Mouse (Mus musculus) hindbrain, postnatal 0 days (tissue): Measurements from ENCODE around the gene Foxf2. TPM values are rescaled to one million over a fixed set of nuclear protein-coding genes. Genes with fewer than 3 reads are reported as not detected.
A peak's percentile ranks its signal among the peaks of the same experiment; 100 is the strongest.

ENCODE experiments used
- ATAC-seq: fragments of 200-750 bp; cut with Nextera tagmentation; 2 replicates; pipeline ENCODE4 v1.8.0; 2017; ENCODE audit warnings: mild to moderate bottlenecking, moderate TSS enrichment, moderate library complexity
- DNase-seq: peaks from one replicate; pipeline ENCODE4 v3.0.0-alpha.2; 2015; ENCODE audit warnings: low spot score
- H3K27ac ChIP-seq: fragments of 300-500 bp; sonication (generic); 2 replicates; pipeline ENCODE4 v1.5.1; 2014; ENCODE audit warnings: mild to moderate bottlenecking
- H3K27me3 ChIP-seq: fragments of 300-500 bp; sonication (generic); 2 replicates; pipeline ENCODE4 v1.6.1; 2014; ENCODE audit warnings: low read length, mixed read lengths; ENCODE audit not compliant: insufficient read depth
- H3K36me3 ChIP-seq: fragments of 300-500 bp; sonication (generic); 2 replicates; pipeline ENCODE4 v1.6.1; 2014; ENCODE audit warnings: low read length, mixed read lengths; ENCODE audit not compliant: insufficient read depth
- H3K4me1 ChIP-seq: fragments of 300-500 bp; sonication (generic); 2 replicates; pipeline ENCODE4 v1.6.1; 2014; ENCODE audit warnings: antibody characterized with exemption, low read length, mixed read lengths; ENCODE audit not compliant: insufficient read depth
- H3K4me2 ChIP-seq: fragments of 300-500 bp; sonication (generic); 2 replicates; pipeline ENCODE4 v1.6.1; 2014; ENCODE audit warnings: low read depth, mild to moderate bottlenecking, low read length, moderate library complexity, mixed read lengths
- H3K4me3 ChIP-seq: fragments of 300-500 bp; sonication (generic); 2 replicates; pipeline ENCODE4 v1.5.1; 2014; ENCODE audit warnings: low read length
- H3K9ac ChIP-seq: fragments of 300-500 bp; sonication (generic); replicated peaks from 2 replicates; pipeline ENCODE4 v1.6.1; 2014; ENCODE audit warnings: mild to moderate bottlenecking, low read length, moderate library complexity, mixed read lengths
- H3K9me3 ChIP-seq: fragments of 300-500 bp; sonication (generic); 2 replicates; pipeline ENCODE4 v1.6.1; 2016; ENCODE audit warnings: low read length, mixed read lengths
- CTCF ChIP-seq: IDR thresholded peaks from 2 replicates; pipeline ENCODE4 v1.5.1; 2016; ENCODE audit warnings: antibody characterized with exemption, control low read depth, low read depth
- WGBS: fragments of 180-500 bp; shearing (Covaris S2); extraction: QIAGEN DNeasy Blood & Tissue Kit; methylation state at CpG from one replicate; pipeline ENCODE4 v1.1.7; 2014; 5-methylcytosine and 5-hydroxymethylcytosine counted together
- microRNA-seq, 2 experiments: library from miRNA; unstranded; fragments of <30 nt; microRNA quantifications; one replicate each; pipeline ENCODE4; 2016
- polyA plus RNA-seq: library from polyadenylated mRNA; unstranded; fragments of >200 nt; fragmentation: Nextera tagmentation; extraction: Ambion mirVana; gene quantifications from 2 replicates; pipeline ENCODE4 v1.2.1, GENCODE M21; 2015
- total RNA-seq: library from RNA; depleted of rRNA; stranded (reverse); fragments of >200 nt; gene quantifications from 2 replicates; pipeline ENCODE4 v1.2.3, GENCODE M21; 2014; rRNA removed

The Foxf2 gene
- total and polyA plus RNA-seq, 2 experiments from 2014 or later: 5.5 to 6.0 TPM

- 44% methylated on average over 6 of the region's 6 CpGs for WGBS
- DNase-seq: no peak
These were observed 39.8 kb downstream of the Foxf2 start for GRCm38 (mm10) chr13:31665376-31665775.

DNA sequence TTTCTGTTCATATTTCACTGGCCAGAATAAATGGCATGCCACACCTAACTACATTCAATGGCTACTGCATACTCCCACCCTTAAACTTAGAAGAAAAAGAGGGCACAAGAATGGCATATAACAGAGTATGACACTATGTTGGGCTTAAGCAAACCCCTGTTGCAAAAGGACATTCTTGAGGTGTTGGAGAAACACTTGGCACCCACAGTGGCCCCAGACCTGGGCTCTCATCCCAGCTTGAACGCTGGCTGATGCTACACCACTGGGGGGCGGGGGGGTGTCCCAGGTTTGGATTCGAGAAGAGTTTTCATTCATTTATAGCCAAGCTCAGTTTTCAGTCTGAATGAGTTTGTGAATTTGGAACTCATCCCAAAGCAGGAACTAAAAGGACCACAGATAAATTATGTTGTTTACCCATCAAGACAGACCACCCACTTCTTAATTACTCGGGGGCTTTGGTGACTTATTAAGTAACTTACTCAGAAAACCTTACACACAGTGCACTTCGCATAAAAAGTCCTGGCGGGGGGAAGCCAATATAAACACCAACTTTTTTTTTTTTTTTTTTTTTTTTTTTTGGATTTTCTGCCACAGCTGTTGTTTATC is 42.4 kb downstream of the Foxf2 start:
- Histone ChIP-seq H3K9me3 (no peaks in the 10 kb centered on the region), H3K9ac (no peak overlapping the region), H3K4me2 (no peak overlapping the region), H3K4me1 (no peaks in the 10 kb centered on the region), H3K27me3 (no peaks in the 10 kb centered on the region), H3K4me3 (no peak overlapping the region), H3K36me3 (no peaks in the 10 kb centered on the region), H3K27ac (no peak overlapping the region)
- WGBS: 51% methylated on average over 6 of the region's 6 CpGs
- peak; percentile 32; the same call in 1 of the 2 replicates for ATAC-seq
- peak; percentile 42 for DNase-seq
- TF ChIP-seq CTCF: no peak

More at GRCm38 (mm10) chr13:31665376-31665775, 39.8 kb downstream of the Foxf2 start:
- no peak overlapping the region for H3K4me3 ChIP-seq
- TF ChIP-seq CTCF: no peak
- ATAC-seq: no peak
- H3K4me2 ChIP-seq: no peak overlapping the region
- no peaks in the 10 kb centered on the region for H3K9me3 ChIP-seq
- H3K27ac ChIP-seq: no peak overlapping the region
- H3K9ac ChIP-seq: no peak overlapping the region
- no peaks in the 10 kb centered on the region for H3K27me3 ChIP-seq
- no peaks in the 10 kb centered on the region for H3K4me1 ChIP-seq
- H3K36me3 ChIP-seq: no peaks in the 10 kb centered on the region

GRCm38 (mm10) chr13:31672093-31672492 is 46.5 kb downstream of the Foxf2 start:
- Histone ChIP-seq H3K4me1 (no peaks in the 10 kb centered on the region), H3K9me3 (no peaks in the 10 kb centered on the region), H3K27me3 (no peaks in the 10 kb centered on the region), H3K4me3 (no peak overlapping the region), H3K4me2 (no peak overlapping the region), H3K9ac (no peak overlapping the region), H3K27ac (no peak overlapping the region), H3K36me3 (no peaks in the 10 kb centered on the region)
- 49% methylated on average over 3 of the region's 3 CpGs for WGBS
- no peak for TF ChIP-seq CTCF
- no peak for DNase-seq
- peak; percentile 35; the same call in 1 of the 2 replicates for ATAC-seq

Small RNA genes within 50 kb of the gene (microRNA-seq; reads per million reads assigned to microRNA genes)
- gene Gm27516: 0 reads per million in 2 experiments

Other genes with a start within 250 kb of the Foxf2 start
- 4.4 and 5.7 TPM in 2 replicates for gene Foxq1, start 69.7 kb upstream of the Foxf2 start, total RNA-seq
- gene Foxq1, start 69.7 kb upstream of the Foxf2 start, polyA plus RNA-seq: 1.7 and 1.8 TPM in 2 replicates
- 1.1 and 1.3 TPM in 2 replicates for gene A530084C06Rik, start 66.5 kb upstream of the Foxf2 start, total RNA-seq
- not detected in 2 replicates for gene A530084C06Rik, start 66.5 kb upstream of the Foxf2 start, polyA plus RNA-seq
- 11.9 and 16.2 TPM in 2 replicates for gene Foxc1, start 180.8 kb downstream of the Foxf2 start, total RNA-seq
- 1.8 and 2.0 TPM in 2 replicates for gene Foxc1, start 180.8 kb downstream of the Foxf2 start, polyA plus RNA-seq